Mouse (Mus musculus) olfactory bulb, adult 2 months (tissue): ENCODE data around the gene Gm9048. TPM values are rescaled to one million over a fixed set of nuclear protein-coding genes. Genes with fewer than 3 reads are reported as not detected.
"Not testable (repeated sequence)": the region's sequence is repeated elsewhere in the genome, so short reads cannot be mapped to it uniquely, and the experiment has no call there.

Source experiments
- H3K27ac ChIP-seq: fragments of 200-500 bp; 2 replicates; pipeline ENCODE4 v1.5.1; 2012; ENCODE audit warnings: low read depth, low read length; ENCODE audit not compliant: insufficient read depth
- H3K4me1 ChIP-seq: fragments of 200-500 bp; 2 replicates; pipeline ENCODE4 v1.6.1; 2012; ENCODE audit warnings: low read length; ENCODE audit not compliant: control insufficient read depth, insufficient read depth
- H3K4me3 ChIP-seq: fragments of 200-500 bp; 2 replicates; pipeline ENCODE4 v1.5.1; 2012; ENCODE audit warnings: mild to moderate bottlenecking, low read depth, low read length, moderate library complexity; ENCODE audit not compliant: insufficient read depth
- CTCF ChIP-seq: fragments of 200-500 bp; IDR thresholded peaks from 2 replicates; pipeline ENCODE4 v1.5.1; 2012; ENCODE audit warnings: low read depth, mild to moderate bottlenecking, low read length, moderate library complexity; ENCODE audit not compliant: insufficient read depth
- POLR2A ChIP-seq: fragments of 200-500 bp; IDR thresholded peaks from 2 replicates; pipeline ENCODE4 v1.6.1; 2012; ENCODE audit warnings: mild to moderate bottlenecking, low read depth, low read length, moderate library complexity; ENCODE audit not compliant: insufficient read depth
- WGBS: fragments of 180-500 bp; shearing (Covaris S2); methylation state at CpG from one replicate; pipeline ENCODE4 v1.1.7; 2018; 5-methylcytosine and 5-hydroxymethylcytosine counted together
- polyA plus RNA-seq: library from polyadenylated mRNA; stranded (reverse); fragments of >200 nt; gene quantifications from 2 replicates; pipeline ENCODE4 v1.2.4, GENCODE M21; 2012; ENCODE audit warnings: low replicate concordance; ENCODE audit not compliant: missing spikeins, insufficient read depth, insufficient read length

Gene Gm9048
- not detected in 2 replicates for polyA plus RNA-seq

- WGBS: 89% methylated on average over 1 of the region's 14 CpGs
- not testable (repeated sequence) for H3K27ac ChIP-seq, H3K4me3 ChIP-seq, H3K4me1 ChIP-seq
These were observed at the start of gene Gm9048 for GRCm38 (mm10) chr10:118348579-118348978. Gene Gm9048 (minus strand): TSS chr10:118348679.

- no peak overlapping the region for H3K27ac ChIP-seq
- no peak overlapping the region for H3K4me3 ChIP-seq
- H3K4me1 ChIP-seq: no peaks in the 10 kb centered on the region
- 1% methylated on average over 10 of the region's 10 CpGs for WGBS
- TF ChIP-seq CTCF (no peak), POLR2A (no peak)
These were observed 22.0 kb upstream of the Gm9048 start for GRCm38 (mm10) chr10:118370443-118370842.

- 94% methylated on average over 9 of the region's 9 CpGs for WGBS
- no peaks in the 10 kb centered on the region for H3K4me1 ChIP-seq
- TF ChIP-seq CTCF (no peak), POLR2A (no peak)
- no peak overlapping the region for H3K4me3 ChIP-seq
- no peak overlapping the region for H3K27ac ChIP-seq
These were observed 21.0 kb upstream of the Gm9048 start for GRCm38 (mm10) chr10:118369518-118369917.

- not testable (repeated sequence) for H3K4me1 ChIP-seq, H3K4me3 ChIP-seq, H3K27ac ChIP-seq
- WGBS: 90% methylated on average over 1 of the region's 11 CpGs
These were observed 5.5 kb upstream of the Gm9048 start, which contains the start of gene Gm9049 for GRCm38 (mm10) chr10:118354005-118354404. Gene Gm9049 (minus strand): TSS chr10:118354105.

- H3K4me1 ChIP-seq, H3K4me3 ChIP-seq, H3K27ac ChIP-seq: not testable (repeated sequence)
- WGBS: no CpG with 5 or more reads among the region's 14 CpGs
These were observed 5.3 kb downstream of the Gm9048 start, which contains the start of gene Gm9046 for GRCm38 (mm10) chr10:118343155-118343554. Gene Gm9046 (minus strand): TSS chr10:118343255.

GRCm38 (mm10) chr10:118337731-118338130 lies 10.7 kb downstream of the Gm9048 start, which contains the start of gene Gm9045:
Gene Gm9045 (minus strand): TSS chr10:118337831.
- no CpG with 5 or more reads among the region's 14 CpGs for WGBS
- not testable (repeated sequence) for H3K27ac ChIP-seq, H3K4me1 ChIP-seq, H3K4me3 ChIP-seq

- H3K4me1 ChIP-seq, H3K27ac ChIP-seq, H3K4me3 ChIP-seq: not testable (repeated sequence)
- no CpG with 5 or more reads among the region's 14 CpGs for WGBS
These were observed 16.2 kb downstream of the Gm9048 start, which contains the start of gene Gm9044 for GRCm38 (mm10) chr10:118332308-118332707. Gene Gm9044 (minus strand): TSS chr10:118332408.

- no CpG with 5 or more reads among the region's 11 CpGs for WGBS
- H3K4me3 ChIP-seq, H3K4me1 ChIP-seq, H3K27ac ChIP-seq: not testable (repeated sequence)
These were observed 21.6 kb downstream of the Gm9048 start, which contains the start of gene Gm9040 for GRCm38 (mm10) chr10:118326869-118327268. Gene Gm9040 (minus strand): TSS chr10:118326969.

- 80% methylated on average over 8 of the region's 8 CpGs for WGBS
- no peak overlapping the region for H3K4me3 ChIP-seq
- H3K4me1 ChIP-seq: no peaks in the 10 kb centered on the region
- no peak overlapping the region for H3K27ac ChIP-seq
- TF ChIP-seq POLR2A (no peak), CTCF (no peak)
These were observed 29.5 kb downstream of the Gm9048 start for GRCm38 (mm10) chr10:118319024-118319423.

GRCm38 (mm10) chr10:118302133-118302532 lies 46.3 kb downstream of the Gm9048 start:
- 52% methylated on average over 2 of the region's 2 CpGs for WGBS
- not testable (repeated sequence) for H3K27ac ChIP-seq, H3K4me1 ChIP-seq, H3K4me3 ChIP-seq

Other genes starting within 250 kb of the Gm9048 start
- not detected in 2 replicates for gene Mdm1, start 206.9 kb downstream of the Gm9048 start, polyA plus RNA-seq
- gene Il22, start 143.7 kb downstream of the Gm9048 start, polyA plus RNA-seq: not detected in 2 replicates
- gene Gm32717, start 107.9 kb downstream of the Gm9048 start, polyA plus RNA-seq: not detected in 2 replicates
- gene Gm32802, start 90.0 kb downstream of the Gm9048 start, polyA plus RNA-seq: not detected in 2 replicates
- not detected in 2 replicates for gene Iltifb, start 53.6 kb downstream of the Gm9048 start, polyA plus RNA-seq
- not detected in 2 replicates for gene Gm9040, start 21.7 kb downstream of the Gm9048 start, polyA plus RNA-seq
- gene Gm9044, start 16.3 kb downstream of the Gm9048 start, polyA plus RNA-seq: not detected in 2 replicates
- gene Gm9045, start 10.8 kb downstream of the Gm9048 start, polyA plus RNA-seq: not detected in 2 replicates
- gene Gm9046, start 5.4 kb downstream of the Gm9048 start, polyA plus RNA-seq: not detected in 2 replicates
- gene Gm9049, start 5.4 kb upstream of the Gm9048 start, polyA plus RNA-seq: not detected in 2 replicates
- not detected in 2 replicates for gene Ifng, start 92.4 kb upstream of the Gm9048 start, polyA plus RNA-seq